Mouse (Mus musculus) gastrocnemius, postnatal 14 days (tissue): ENCODE measurements around the gene Uaca. TPM values are rescaled to one million over a fixed set of nuclear protein-coding genes. Genes with fewer than 3 reads are reported as not detected.
"Not testable (repeated sequence)": the region's sequence is repeated elsewhere in the genome, so short reads cannot be mapped to it uniquely, and the experiment has no call there.

Source experiments
- DNase-seq: peaks from one replicate; pipeline ENCODE4 v3.0.0; 2021; ENCODE audit warnings: mixed read lengths
- intact Hi-C: fragments of 180-260 bp; cut with DNase I; formaldehyde crosslinking; loops from one replicate; pipeline ENCODE4 v1.15.1; 2025; ENCODE audit warnings: low total_unique reads
- total RNA-seq, 2 experiments: library from RNA; stranded (reverse); gene quantifications; 2 replicates each; pipeline ENCODE4 v1.2.3; 2021

The Uaca gene
- total RNA-seq, 2 experiments from 2014 or later, result 70.3 to 78.1 TPM

DNA sequence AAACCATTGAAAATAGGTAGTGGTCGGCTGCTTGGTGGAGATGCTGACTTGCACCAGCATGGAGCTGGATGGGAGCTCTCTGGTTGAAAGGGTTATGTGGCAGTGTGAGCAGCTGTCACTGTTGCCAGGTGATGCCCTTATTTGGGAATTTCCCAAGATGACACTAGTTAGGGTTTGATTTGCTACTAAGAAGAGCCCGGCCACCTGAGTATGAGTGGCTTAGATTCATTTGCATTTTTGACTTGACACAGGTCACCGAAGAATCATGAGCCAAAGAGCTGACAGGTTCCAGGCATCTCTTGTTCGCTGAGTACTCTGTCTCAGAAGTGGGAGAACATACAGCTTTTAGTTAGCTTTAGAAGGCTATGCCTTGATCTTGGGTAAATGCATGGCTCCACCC, 9.3 kb upstream of the Uaca start:
- intact Hi-C loops, result no loop called here

DNA sequence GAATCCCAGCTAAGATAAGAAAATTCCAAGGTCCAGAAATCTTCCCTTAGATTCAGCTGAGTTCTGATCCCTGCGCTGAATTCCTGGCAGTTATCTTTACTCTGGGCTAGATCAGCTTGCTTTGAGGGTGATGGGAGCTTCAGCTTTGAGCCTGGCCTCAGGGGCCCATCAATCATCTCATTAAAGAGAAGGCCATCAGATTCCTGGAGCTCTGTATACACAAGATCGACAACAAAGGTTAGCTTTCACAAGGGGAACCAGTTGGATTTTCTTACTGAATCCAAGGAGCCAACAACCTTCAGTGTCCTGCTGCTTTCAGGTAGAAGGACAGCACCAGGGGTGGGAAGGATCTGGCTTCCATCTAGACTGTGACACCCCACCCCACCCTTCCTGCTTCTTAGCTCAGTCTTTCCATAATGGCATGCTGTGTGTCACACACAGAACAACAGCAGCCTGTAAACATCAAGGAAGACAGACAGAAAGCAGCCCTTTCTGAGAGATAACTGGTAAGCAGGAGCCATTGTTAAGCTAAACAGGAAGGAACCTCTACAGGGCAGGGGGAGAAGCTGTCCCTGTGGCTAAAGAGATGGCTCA, 6.7 kb upstream of the Uaca start:
- intact Hi-C loops, result no loop called here
- no peak for DNase-seq

More for the DNA sequence above, 9.3 kb upstream of the Uaca start:
- DNase-seq, result no peak

DNA sequence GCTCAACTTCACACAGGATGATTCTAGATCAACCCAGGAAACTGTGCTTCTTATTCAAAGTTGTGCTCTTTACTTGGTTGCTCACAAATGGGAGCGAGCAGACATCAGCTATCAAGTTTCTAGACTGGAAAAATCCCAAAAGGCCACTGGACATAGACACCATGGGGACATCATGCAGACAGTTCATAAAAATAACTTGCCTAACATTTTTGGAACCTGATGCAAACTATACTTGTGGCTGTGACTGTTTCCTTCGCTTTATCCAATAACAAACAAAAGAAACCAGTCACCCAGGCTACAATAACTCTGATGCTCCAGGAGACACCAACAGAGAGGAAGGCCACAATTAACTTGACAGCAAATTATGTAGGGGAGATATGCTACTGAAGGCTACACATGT, 4.1 kb upstream of the Uaca start:
- no peak for DNase-seq
- intact Hi-C loops, result no loop called here

DNA sequence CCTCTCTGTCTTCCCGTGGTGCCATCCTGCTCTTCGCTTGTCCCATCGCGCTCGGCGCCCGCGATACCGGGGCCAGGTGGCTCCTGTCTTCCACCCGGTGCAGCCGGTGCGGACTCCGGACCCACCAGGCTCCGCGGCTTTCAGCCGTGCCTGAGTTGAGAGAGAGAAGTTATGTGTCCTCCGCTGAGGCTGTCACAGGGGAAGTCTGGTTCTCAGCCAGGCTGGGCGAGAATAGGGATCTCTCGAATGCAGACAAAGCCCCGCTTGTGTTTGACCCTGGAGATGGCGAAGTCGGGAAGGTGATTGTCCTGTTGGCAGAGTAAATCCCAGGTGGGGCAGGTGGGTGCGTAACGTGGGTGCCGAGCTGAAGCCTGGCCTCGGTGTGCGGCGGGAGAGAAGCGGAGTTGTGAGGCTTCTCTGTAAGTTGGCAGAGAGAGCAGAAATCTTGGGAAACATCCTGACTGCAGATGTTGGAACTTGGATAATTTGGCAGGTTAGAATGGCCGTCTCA, 554 bp downstream of the Uaca start:
- intact Hi-C loops, result no loop called here
- peak; percentile 58 for DNase-seq

DNA sequence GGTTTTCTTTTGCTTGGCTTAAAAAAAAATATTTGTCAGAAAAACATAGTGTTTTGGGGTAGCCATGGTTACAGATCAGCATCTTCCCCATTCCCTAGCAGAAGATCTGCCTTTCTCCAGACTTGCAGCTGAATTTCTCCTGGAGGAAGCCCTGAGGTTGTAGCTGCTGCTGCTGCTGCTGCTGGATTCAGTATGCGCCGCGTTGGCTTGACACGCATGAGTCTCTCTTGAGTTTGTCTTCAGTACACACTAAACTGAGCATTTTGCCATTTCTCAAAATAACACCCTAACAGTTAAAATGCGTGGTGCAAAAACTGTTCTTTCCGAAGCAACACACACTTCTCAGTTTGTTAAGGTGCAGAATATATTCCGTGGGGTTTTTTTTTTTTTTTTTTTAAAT, 1.7 kb downstream of the Uaca start:
- no peak for DNase-seq
- intact Hi-C loops, result no loop called here

DNA sequence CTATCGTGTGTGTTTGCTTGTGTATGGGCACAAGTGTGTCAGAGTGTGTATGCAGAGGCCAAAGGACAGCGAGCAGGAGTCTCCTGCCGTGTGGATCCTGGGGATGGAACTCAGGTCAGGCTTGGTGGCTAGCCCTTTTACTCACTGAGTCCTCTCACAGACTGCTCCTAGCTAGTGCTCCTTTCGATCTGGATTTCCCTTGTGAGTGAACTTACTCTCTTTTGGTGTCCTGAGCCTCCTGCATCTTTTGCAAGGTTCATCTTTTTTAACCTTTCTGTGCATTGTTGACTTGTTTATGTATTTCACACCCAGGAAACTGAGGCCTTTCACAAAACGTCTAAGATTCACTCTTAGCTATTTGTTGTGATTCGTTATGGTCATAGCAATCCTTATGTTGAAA, 2.8 kb downstream of the Uaca start:
- DNase-seq, result no peak
- intact Hi-C loops, result no loop called here

DNA sequence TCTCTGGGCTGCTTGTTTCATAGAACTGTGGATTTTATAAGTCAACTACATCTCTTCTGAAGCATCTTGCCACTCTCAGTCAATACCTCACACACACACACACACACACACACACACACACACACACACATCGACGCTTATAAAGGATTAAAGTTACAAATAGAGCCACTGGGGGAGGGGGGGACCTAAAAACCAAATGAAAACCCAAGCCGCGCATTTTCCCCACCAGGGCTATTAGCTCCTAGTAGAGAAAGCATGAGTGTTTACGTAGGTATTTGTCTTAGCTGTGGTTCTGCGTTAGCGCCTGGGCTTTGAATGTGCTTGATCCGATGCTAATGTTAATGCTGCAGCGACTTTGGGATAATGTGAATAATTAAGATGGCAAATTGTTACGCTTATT, 4.7 kb downstream of the Uaca start:
- intact Hi-C loops, result no loop called here
- DNase-seq, result no peak

DNA sequence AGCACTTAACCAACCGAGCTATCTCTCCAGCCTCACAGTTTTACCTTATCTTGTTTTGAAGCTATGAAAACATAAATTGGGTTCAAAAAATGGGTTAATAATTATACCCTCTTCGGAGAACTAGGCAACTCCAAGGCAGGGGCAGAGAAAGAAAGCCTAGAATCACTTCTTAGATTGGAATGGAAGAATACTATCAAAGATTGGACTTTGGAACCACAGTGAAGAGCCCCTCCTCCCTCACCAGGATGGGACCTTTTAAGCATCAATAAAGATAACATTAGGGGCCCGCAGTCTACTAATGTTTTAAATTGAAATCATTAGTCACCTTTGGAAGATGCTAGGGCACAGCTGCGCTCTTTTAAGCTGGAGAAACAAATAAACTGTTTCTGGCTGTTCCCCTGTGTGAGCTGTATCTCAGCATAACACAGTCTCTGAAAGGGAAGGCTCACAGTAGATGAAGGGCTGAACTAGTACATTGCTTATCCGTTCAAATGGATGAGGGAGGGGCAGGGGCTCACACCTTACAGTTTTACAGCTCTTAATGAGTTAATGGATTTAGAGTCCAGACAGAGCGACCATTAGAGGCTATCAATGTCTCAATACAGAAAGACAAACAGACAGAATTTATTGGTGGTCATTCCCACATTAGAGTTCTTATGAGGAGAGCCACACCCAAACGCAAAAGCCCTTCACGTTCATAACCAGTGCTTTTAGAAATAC, 6.5 kb downstream of the Uaca start:
- DNase-seq, result no peak
- intact Hi-C loops, result no loop called here

DNA sequence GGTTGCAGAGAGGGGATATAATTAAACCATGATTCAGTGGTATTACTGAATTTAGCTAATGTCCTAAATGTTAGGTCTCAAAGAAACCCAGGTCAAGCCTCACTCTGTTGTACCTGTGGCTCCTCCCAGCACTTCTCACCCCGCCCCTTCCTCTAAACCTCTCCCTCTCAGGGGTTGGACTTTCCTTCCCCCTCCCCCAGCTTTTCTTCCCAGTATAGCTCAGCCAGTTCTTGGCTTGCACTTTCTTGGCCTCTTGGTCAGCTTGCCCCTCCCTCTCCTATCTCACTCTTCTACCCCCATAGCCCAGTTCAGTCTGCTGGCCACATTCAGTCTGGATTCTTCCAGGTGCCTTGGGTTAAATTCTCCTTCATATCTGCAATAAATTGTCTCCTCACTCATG, 7.4 kb downstream of the Uaca start:
- intact Hi-C loops, result no loop called here
- DNase-seq, result no peak

DNA sequence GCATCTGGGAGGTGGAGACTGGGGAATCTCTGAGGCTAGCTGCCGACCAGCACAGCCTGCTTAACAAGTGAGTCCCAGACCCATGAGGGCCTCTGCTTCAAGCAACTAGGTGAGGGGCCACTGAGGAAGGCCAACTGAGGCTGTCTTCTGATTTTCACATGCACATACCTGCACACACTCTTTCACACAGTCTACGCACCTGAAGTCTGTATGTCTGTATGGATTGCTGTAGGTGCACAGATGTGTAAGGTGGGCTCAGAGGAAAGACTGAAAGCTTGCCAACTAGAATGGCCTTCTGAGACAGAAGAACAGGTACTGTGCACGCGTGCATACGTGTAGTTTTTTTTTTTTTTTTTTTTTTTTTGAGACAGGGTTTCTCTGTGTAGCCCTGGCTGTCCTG, 8.0 kb downstream of the Uaca start:
- intact Hi-C loops, result no loop called here
- DNase-seq, result no peak

DNA sequence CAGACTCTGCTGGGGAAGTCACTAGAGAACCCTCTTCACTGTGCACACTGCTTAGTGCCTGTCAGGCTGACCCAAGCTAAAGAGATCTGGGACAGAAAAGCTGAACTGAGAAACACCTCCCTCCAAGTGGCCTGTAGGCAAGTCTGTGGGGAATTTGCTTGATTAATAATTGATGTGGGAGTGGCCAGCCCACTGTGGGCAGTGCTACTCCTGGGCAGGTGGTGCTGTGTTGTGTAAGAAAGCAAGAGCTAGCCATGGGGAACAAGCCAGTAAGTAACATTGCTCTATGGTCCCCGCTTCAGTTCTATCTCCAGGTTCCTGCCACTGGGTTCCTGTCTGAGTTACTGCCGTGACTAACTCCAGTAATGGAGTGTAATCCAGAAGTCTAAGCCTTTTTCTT, 11.7 kb downstream of the Uaca start:
- intact Hi-C loops, result no loop called here
- DNase-seq, result no peak

DNA sequence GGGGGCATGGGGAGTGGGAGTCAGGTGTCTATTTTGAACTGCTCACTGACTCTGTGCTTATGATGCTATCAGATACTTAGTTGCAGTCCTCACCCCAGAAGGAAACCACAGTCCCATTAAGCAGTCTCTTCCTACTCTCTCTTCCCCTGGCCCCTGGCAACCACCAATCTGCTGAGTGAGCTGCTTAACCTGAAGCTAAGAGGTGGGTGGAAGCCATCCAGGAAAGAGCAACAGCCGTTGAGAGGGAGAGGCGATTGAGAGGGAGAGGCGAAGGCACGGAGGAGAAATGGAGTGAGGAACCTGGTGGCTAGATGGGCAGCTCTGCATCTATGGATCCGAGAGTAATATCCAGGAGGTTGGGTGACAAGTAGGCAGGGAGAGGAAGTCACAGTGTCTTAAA, 13.7 kb downstream of the Uaca start:
- no peak for DNase-seq
- intact Hi-C loops, result no loop called here

DNA sequence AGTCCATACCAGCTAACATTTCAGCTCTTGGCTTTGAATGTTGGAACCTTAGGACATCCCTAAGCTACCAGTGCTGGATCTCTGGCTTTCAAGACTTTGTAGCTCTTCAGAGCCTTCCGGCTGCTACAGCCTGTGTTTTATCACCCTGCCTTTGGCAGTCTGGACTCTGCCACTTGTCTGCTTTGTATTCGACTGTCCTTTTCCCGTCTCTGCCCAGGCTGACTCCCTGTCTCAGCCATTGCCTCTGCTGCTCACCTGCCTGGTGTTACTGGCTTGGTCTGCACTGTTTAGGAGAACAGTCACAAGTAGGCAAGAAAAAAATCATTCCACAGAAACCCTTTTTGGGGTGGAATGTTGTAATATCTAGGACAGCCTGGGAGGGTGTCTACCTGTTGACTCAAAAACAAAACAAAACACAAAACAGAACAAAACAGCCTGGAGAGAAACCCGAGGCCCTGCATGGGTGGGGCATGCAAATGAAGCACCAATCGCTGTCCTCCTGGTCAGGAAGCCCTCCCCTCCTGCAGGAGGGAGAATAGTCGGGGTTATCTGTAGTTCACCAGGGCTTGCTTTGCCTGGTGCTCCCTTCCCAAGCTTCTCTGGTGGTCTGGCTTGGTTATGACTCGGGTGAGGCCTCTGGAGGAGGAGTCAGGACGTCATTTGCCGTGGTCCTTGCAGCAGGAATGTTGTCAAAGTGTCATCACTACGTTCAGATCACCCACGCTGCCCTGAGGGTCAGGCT, 19.0 kb downstream of the Uaca start:
- DNase-seq, result peak; percentile 24
- intact Hi-C loops, result loop anchor here (5.0 kb wide), 1 partner anchor 56 kb away; no protein-coding TSS in a partner anchor

DNA sequence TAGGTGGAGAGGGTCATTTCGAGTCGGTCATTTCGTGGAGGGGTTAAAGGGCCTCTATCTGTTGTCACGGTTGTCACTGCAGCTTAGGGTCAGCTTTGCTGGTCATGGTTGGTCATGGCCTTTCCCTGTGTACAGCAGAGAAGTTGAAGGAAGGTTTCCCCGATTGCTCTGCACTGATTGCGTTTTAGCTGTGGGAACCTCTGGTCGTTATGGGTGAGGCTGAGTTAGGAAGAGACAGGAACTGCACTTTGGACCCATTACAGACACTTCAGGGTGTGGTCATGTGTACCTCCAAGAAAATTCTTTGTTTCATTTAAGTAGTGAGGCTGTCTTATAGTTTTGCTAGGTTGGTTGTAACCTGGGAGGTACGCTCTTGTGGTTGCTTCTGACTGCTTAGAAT, 21.2 kb downstream of the Uaca start:
- DNase-seq, result no peak
- intact Hi-C loops, result no loop called here

DNA sequence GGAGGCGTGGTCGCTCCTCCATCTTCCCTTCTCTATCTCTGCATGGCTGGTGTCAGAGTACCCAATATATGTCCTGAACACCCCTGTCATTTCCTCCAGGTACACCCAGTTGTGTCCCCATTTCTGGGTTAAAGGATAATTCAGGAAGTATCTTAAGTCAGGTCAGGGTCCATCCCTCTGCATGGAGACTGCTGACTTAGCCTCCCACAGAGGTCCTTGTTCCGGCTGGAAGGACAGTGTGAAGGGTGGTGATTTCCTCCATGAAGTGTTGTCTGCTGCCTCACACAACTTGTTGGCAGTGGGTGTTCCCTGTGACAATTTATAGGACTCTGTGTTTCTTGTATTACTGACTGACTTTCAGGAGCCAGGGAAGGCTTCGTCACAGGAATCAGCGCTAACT, 23.2 kb downstream of the Uaca start:
- no peak for DNase-seq
- intact Hi-C loops, result no loop called here

DNA sequence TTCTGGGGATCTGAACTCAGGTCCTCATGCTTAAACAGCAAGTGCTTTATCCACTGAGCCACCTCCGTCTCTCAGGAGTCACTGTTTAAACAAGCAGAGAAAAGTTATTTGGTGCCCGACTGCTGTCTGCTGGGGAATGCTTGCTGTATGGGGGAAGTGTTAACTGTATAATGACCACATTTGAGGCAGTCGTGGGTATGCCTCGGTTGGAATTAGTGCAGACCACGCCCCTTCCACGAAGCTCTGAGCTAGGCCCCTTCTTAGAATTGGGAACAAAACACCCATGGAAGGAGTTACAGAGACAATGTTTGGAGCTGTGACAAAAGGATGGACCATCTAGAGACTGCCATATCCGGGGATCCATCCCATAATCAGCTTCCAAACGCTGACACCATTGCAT, 24.2 kb downstream of the Uaca start:
- DNase-seq, intact Hi-C loops: not testable (repeated sequence)

DNA sequence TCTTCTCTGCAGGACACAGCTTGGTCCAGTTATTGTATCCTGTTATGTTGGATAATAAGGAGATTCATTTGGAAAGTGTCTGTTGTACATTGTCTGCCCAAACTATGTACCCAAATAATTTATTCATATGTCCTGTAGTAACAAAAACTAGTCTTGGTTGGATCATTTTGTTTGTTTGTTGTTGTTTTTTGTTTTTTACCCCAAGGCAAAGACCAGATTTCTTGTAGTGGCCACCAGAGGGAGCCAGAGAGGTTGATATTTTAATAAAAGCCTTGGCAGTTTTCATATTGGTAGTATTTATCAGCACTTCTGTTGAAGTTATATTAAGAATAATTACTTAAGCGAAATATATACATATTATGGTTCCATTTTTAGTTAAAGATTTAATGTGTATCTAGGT, 25.0 kb downstream of the Uaca start:
- no peak for DNase-seq
- intact Hi-C loops, result no loop called here

DNA sequence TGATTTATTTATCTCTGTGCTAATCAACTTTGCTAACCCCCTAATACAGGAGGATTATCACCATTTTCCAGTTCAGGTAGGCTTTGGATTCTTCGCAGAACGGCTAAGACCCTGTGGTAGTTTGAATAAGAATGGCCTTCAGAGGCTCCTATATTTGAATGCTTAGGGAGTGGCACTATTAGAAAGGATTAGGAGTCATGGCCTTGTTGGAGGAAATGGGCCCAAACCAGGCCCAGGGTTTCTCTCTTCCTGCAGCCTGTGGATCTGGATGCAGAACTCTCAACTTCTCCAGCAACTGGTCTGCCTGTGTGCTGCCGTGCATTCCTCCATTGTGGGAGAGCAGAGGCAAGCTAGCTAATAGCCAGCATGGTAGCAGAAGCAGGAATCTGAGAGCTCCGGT, 27.2 kb downstream of the Uaca start:
- DNase-seq, result no peak
- intact Hi-C loops, result loop anchor here (5.0 kb wide), 1 partner anchor 36 kb away; no protein-coding TSS in a partner anchor

DNA sequence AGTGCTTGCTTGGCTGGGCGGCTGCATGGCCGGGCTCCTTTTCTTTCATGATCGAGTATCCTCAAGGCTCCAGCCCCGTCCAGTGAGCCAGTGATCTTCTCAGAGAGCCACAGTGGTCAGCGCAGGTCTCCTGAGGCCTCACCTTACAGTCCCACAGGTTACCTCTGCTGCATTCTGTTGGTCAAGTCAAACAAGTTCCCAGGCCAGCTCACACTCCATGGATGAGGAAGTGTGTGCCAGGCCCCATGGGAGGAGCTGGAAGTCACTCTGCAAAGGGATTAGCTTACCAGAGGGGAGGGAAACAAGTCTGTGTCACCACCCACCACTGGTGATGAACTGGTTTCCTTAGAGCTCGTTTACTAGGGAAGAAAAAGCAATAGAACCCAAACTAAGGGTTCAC, 28.3 kb downstream of the Uaca start:
- intact Hi-C loops, result loop anchor here (5.0 kb wide), 1 partner anchor 35 kb away; no protein-coding TSS in a partner anchor

DNA sequence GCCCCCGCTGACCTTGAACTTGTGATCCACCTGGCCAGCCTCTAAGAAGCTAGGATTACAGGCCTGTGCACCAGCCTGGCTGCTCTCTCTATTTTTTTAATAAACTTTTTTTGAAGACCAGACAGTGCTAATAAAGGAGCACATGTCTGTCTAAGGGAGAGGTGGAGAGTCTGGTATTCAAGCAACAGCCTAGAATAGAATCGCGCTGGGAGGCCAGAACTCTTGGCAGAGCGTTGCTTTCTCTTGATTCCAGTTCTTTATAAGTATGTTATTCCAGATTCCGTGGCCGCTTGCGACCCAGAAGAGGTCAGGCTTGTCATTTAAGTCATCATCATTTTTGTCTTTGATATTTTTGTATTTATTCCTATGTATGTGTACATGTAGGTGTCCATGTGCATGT, 31.2 kb downstream of the Uaca start:
- intact Hi-C loops, result no loop called here
- no peak for DNase-seq

More for the DNA sequence above, 28.3 kb downstream of the Uaca start:
- DNase-seq, result no peak

DNA sequence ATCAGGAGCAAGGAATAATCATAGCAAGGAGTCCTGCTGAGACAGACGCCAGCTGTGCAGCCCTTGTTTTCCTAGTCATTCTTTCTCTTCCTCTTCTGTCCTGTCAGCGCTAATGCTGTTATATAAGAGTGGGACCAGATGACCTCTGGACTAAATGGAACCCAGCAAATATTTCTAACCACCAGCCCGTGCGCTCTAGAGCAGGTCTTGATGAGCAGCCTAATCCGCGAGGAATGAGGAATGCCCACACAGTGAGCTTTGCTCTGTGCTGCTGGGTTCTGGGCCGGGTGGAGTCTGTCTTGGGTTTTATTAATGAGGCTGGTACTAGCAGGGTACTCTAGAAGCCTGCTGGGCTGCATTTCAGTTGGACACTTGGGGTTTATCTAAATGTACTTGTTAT, 32.4 kb downstream of the Uaca start:
- DNase-seq, result no peak
- intact Hi-C loops, result no loop called here
